Mouse (Mus musculus) megakaryocyte progenitor cell, adult 5-6 weeks (primary cell): ENCODE data around the gene Wdr25. TPM values are rescaled to one million over a fixed set of nuclear protein-coding genes. Genes with fewer than 3 reads are reported as not detected.

Experiments used
- ATAC-seq: replicated peaks from 2 replicates; pipeline ENCODE4 v1.8.0; 2016; ENCODE audit warnings: mild to moderate bottlenecking, moderate TSS enrichment, inconsistent platforms; ENCODE audit not compliant: poor library complexity
- total RNA-seq, 2 experiments: library from RNA; stranded (forward) in 1 of 2; stranded (reverse) in 1 of 2; fragments of 157-497, 149-512 nt in 1 of 2; fragments of 200-1000 nt in 1 of 2; gene quantifications; 2 replicates each; pipeline versions ENCODE4 v1.2.3 to v1.2.4; 2015 to 2017

Gene Wdr25
- total RNA-seq, 2 experiments from 2014 or later, result 3.0 to 4.7 TPM

- ATAC-seq, result no peak
Measured at GRCm38 (mm10) chr12:108932113-108932512, 38.7 kb downstream of the Wdr25 start.

GRCm38 (mm10) chr12:108934231-108934630, 40.8 kb downstream of the Wdr25 start:
- ATAC-seq, result no peak

GRCm38 (mm10) chr12:108936834-108937233, 43.4 kb downstream of the Wdr25 start:
- ATAC-seq, result peak; percentile 38

GRCm38 (mm10) chr12:108937506-108937905, 44.1 kb downstream of the Wdr25 start:
- ATAC-seq, result peak; percentile 89

- ATAC-seq, result no peak
Measured at GRCm38 (mm10) chr12:108938844-108939243, 45.4 kb downstream of the Wdr25 start.

- ATAC-seq, result no peak
Measured at GRCm38 (mm10) chr12:108939317-108939716, 45.9 kb downstream of the Wdr25 start.

- ATAC-seq, result no peak
Measured at GRCm38 (mm10) chr12:108940255-108940654, 46.8 kb downstream of the Wdr25 start.

- ATAC-seq, result no peak
Measured at GRCm38 (mm10) chr12:108941282-108941681, 47.9 kb downstream of the Wdr25 start.

- ATAC-seq, result no peak
Measured at GRCm38 (mm10) chr12:108942203-108942923, 48.9 kb downstream of the Wdr25 start.

GRCm38 (mm10) chr12:108953011-108953550, 59.6 kb downstream of the Wdr25 start:
- ATAC-seq, result no peak

GRCm38 (mm10) chr12:108953838-108954237, 60.4 kb downstream of the Wdr25 start:
- ATAC-seq, result no peak

GRCm38 (mm10) chr12:108954456-108954855, 61.0 kb downstream of the Wdr25 start:
- ATAC-seq, result no peak

GRCm38 (mm10) chr12:108958483-108958882, 65.1 kb downstream of the Wdr25 start:
- ATAC-seq, result no peak

GRCm38 (mm10) chr12:108958991-108959638, 65.7 kb downstream of the Wdr25 start:
- ATAC-seq, result no peak

GRCm38 (mm10) chr12:108959639-108960219, 66.3 kb downstream of the Wdr25 start:
- ATAC-seq, result no peak

GRCm38 (mm10) chr12:108960225-108960624, 66.8 kb downstream of the Wdr25 start:
- ATAC-seq, result no peak

GRCm38 (mm10) chr12:108967631-108968030, 74.2 kb downstream of the Wdr25 start:
- no peak for ATAC-seq

GRCm38 (mm10) chr12:108968031-108968430, 74.6 kb downstream of the Wdr25 start:
- ATAC-seq, result no peak

- ATAC-seq, result no peak
Measured at GRCm38 (mm10) chr12:108971446-108971845, 78.0 kb downstream of the Wdr25 start.

- ATAC-seq, result no peak
Measured at GRCm38 (mm10) chr12:108972234-108972633, 78.8 kb downstream of the Wdr25 start.

- no peak for ATAC-seq
Measured at GRCm38 (mm10) chr12:108979977-108980376, 86.5 kb downstream of the Wdr25 start.
